Mouse (Mus musculus) hindbrain, embryonic 14.5 days (tissue): ENCODE results near the gene Fut8. TPM values are rescaled to one million over a fixed set of nuclear protein-coding genes. Genes with fewer than 3 reads are reported as not detected.
"Not testable (repeated sequence)": the region's sequence is repeated elsewhere in the genome, so short reads cannot be mapped to it uniquely, and the experiment has no call there.

ENCODE experiments used
- ATAC-seq: fragments of 200-750 bp; cut with Nextera tagmentation; 2 replicates; pipeline ENCODE4 v1.8.0; 2017; ENCODE audit warnings: moderate number of reproducible peaks, mild to moderate bottlenecking, moderate TSS enrichment, moderate library complexity; ENCODE audit not compliant: low FRiP score
- DNase-seq: peaks from one replicate; pipeline ENCODE4 v3.0.0-alpha.2; 2015; ENCODE audit warnings: low spot score
- H3K27ac ChIP-seq: fragments of 300-500 bp; sonication (generic); 2 replicates; pipeline ENCODE4 v1.5.1; 2014; ENCODE audit warnings: mild to moderate bottlenecking, moderate library complexity
- H3K27me3 ChIP-seq: fragments of 300-500 bp; sonication (generic); 2 replicates; pipeline ENCODE4 v1.6.1; 2014; ENCODE audit warnings: mild to moderate bottlenecking, low read length, mixed read lengths; ENCODE audit not compliant: control insufficient read depth, insufficient read depth
- H3K36me3 ChIP-seq: fragments of 300-500 bp; sonication (generic); replicated peaks from 2 replicates; pipeline ENCODE4 v1.6.1; 2014; ENCODE audit not compliant: control insufficient read depth, insufficient read depth
- H3K4me1 ChIP-seq: fragments of 300-500 bp; sonication (generic); replicated peaks from 2 replicates; pipeline ENCODE4 v1.6.1; 2014; ENCODE audit warnings: antibody characterized with exemption, low read length, mixed read lengths; ENCODE audit not compliant: control insufficient read depth, insufficient read depth
- H3K4me2 ChIP-seq: fragments of 300-500 bp; sonication (generic); replicated peaks from 2 replicates; pipeline ENCODE4 v1.6.1; 2014; ENCODE audit warnings: mild to moderate bottlenecking, moderate library complexity
- H3K4me3 ChIP-seq: fragments of 300-500 bp; sonication (generic); replicated peaks from 2 replicates; pipeline ENCODE4 v1.5.1; 2014; ENCODE audit warnings: mild to moderate bottlenecking, low read length
- H3K9ac ChIP-seq: fragments of 300-500 bp; sonication (generic); 2 replicates; pipeline ENCODE4 v1.6.1; 2014
- H3K9me3 ChIP-seq: fragments of 300-500 bp; sonication (generic); 2 replicates; pipeline ENCODE4 v1.6.1; 2016; ENCODE audit warnings: low read length; ENCODE audit not compliant: control insufficient read depth
- WGBS: fragments of 180-500 bp; shearing (Covaris S2); extraction: QIAGEN DNeasy Blood & Tissue Kit; methylation state at CpG from one replicate; pipeline ENCODE4 v1.1.7; 2014; 5-methylcytosine and 5-hydroxymethylcytosine counted together
- polyA plus RNA-seq: library from polyadenylated mRNA; unstranded; fragments of >200 nt; fragmentation: Nextera tagmentation; extraction: Ambion mirVana; gene quantifications from 2 replicates; pipeline ENCODE4 v1.2.1, GENCODE M21; 2014

Gene Fut8
- polyA plus RNA-seq, 1 experiment from 2014 or later: 62.2 TPM

GRCm38 (mm10) chr12:77517691-77518090 is 279.8 kb downstream of the Fut8 start:
- H3K9me3 ChIP-seq: no peaks in the 10 kb centered on the region

GRCm38 (mm10) chr12:77519534-77520102 is 281.7 kb downstream of the Fut8 start:
- H3K4me1 ChIP-seq: no peaks in the 10 kb centered on the region
- no peak overlapping the region for H3K9ac ChIP-seq
- WGBS: 85% methylated on average over 6 of the region's 6 CpGs
- H3K27ac ChIP-seq: no peak overlapping the region
- ATAC-seq (no peak), DNase-seq (no peak)
- H3K4me3 ChIP-seq: no peak overlapping the region
- no peaks in the 10 kb centered on the region for H3K27me3 ChIP-seq
- H3K36me3 ChIP-seq: no peaks in the 10 kb centered on the region
- H3K9me3 ChIP-seq: no peaks in the 10 kb centered on the region
- no peak overlapping the region for H3K4me2 ChIP-seq

More at GRCm38 (mm10) chr12:77517691-77518090, 279.8 kb downstream of the Fut8 start:
- Histone ChIP-seq H3K27me3 (no peaks in the 10 kb centered on the region), H3K4me2 (no peak overlapping the region), H3K36me3 (no peaks in the 10 kb centered on the region), H3K9ac (no peak overlapping the region), H3K4me1 (no peaks in the 10 kb centered on the region), H3K4me3 (no peak overlapping the region), H3K27ac (no peak overlapping the region; the same call in 1 of the 2 replicates)
- WGBS: 84% methylated on average over 12 of the region's 12 CpGs
- DNase-seq: no peak
- no peak for ATAC-seq

GRCm38 (mm10) chr12:77524014-77524413 is 286.1 kb downstream of the Fut8 start:
- not testable (repeated sequence) for H3K9ac ChIP-seq, ATAC-seq, H3K27me3 ChIP-seq, DNase-seq, H3K4me2 ChIP-seq, H3K4me1 ChIP-seq, H3K9me3 ChIP-seq, H3K27ac ChIP-seq, H3K4me3 ChIP-seq, H3K36me3 ChIP-seq
- 75% methylated on average over 4 of the region's 4 CpGs for WGBS
